Mouse (Mus musculus): ENCODE data around the gene Sgpp1. TPM values are rescaled to one million over a fixed set of nuclear protein-coding genes. Genes with fewer than 3 reads are reported as not detected.
A peak's percentile ranks its signal among the peaks of the same experiment; 100 is the strongest.

The Sgpp1 gene
- polyA plus RNA-seq, 1 experiment, result 2.5 TPM

GRCm38 (mm10) chr12:75678393-75678792, 57.1 kb downstream of the Sgpp1 start:
- Histone ChIP-seq H3K36me3 (replicated peaks; ENCODE audit: low read length) (peaks cover 22% of the 10 kb centered on the region), H3K27me3 (replicated peaks) (no peaks in the 10 kb centered on the region), H3K4me3 (replicated peaks) (no peak overlapping the region), H3K9me3 (peaks cover 9% of the 10 kb centered on the region), H3K4me1 (no peaks in the 10 kb centered on the region)
- TF ChIP-seq FLI1 (IDR thresholded peaks at IDR 0.05; ENCODE audit: low read length), result no peak
- no peak for TF ChIP-seq GATA1 (IDR thresholded peaks at IDR 0.05; ENCODE audit: borderline replicate concordance, low read length)

GRCm38 (mm10) chr12:75672630-75673029, 62.9 kb downstream of the Sgpp1 start:
- peaks cover 43% of the 10 kb centered on the region for H3K36me3 ChIP-seq (replicated peaks; ENCODE audit: low read length)
- no peaks in the 10 kb centered on the region for H3K27me3 ChIP-seq (replicated peaks)
- H3K4me3 ChIP-seq (replicated peaks), result no peak overlapping the region
- no peak for TF ChIP-seq FLI1 (IDR thresholded peaks at IDR 0.05; ENCODE audit: low read length)
- TF ChIP-seq GATA1 (IDR thresholded peaks at IDR 0.05; ENCODE audit: borderline replicate concordance, low read length), result no peak
- H3K4me1 ChIP-seq, result peaks cover 27% of the 10 kb centered on the region
- H3K9me3 ChIP-seq, result no peaks in the 10 kb centered on the region

GRCm38 (mm10) chr12:75671759-75672315, 63.7 kb downstream of the Sgpp1 start:
- H3K4me1 ChIP-seq, result peaks cover 27% of the 10 kb centered on the region
- H3K27me3 ChIP-seq (replicated peaks), result no peaks in the 10 kb centered on the region

GRCm38 (mm10) chr12:75670611-75671010, 64.9 kb downstream of the Sgpp1 start:
- H3K4me3 ChIP-seq (replicated peaks), result peak overlapping the region; percentile 100
- H3K27me3 ChIP-seq (replicated peaks), result no peaks in the 10 kb centered on the region
- TF ChIP-seq FLI1 (IDR thresholded peaks at IDR 0.05; ENCODE audit: low read length) (no peak), GATA1 (IDR thresholded peaks at IDR 0.05; ENCODE audit: borderline replicate concordance, low read length) (no peak)
- peaks cover 42% of the 10 kb centered on the region for H3K36me3 ChIP-seq (replicated peaks; ENCODE audit: low read length)
- peaks cover 35% of the 10 kb centered on the region for H3K4me1 ChIP-seq
- H3K9me3 ChIP-seq, result no peaks in the 10 kb centered on the region

More at GRCm38 (mm10) chr12:75671759-75672315, 63.7 kb downstream of the Sgpp1 start:
- Histone ChIP-seq H3K36me3 (replicated peaks; ENCODE audit: low read length) (peaks cover 43% of the 10 kb centered on the region), H3K9me3 (no peaks in the 10 kb centered on the region), H3K4me3 (replicated peaks) (no peak overlapping the region)
- TF ChIP-seq FLI1 (IDR thresholded peaks at IDR 0.05; ENCODE audit: low read length) (no peak), GATA1 (IDR thresholded peaks at IDR 0.05; ENCODE audit: borderline replicate concordance, low read length) (no peak)

- Histone ChIP-seq H3K4me1 (peaks cover 35% of the 10 kb centered on the region), H3K36me3 (replicated peaks; ENCODE audit: low read length) (peaks cover 30% of the 10 kb centered on the region), H3K27me3 (replicated peaks) (no peaks in the 10 kb centered on the region), H3K9me3 (no peaks in the 10 kb centered on the region), H3K4me3 (replicated peaks) (peak within 1 kb of the TSS; percentile 100)
- TF ChIP-seq GATA1 (IDR thresholded peaks at IDR 0.05; ENCODE audit: borderline replicate concordance, low read length), result no peak
- TF ChIP-seq FLI1 (IDR thresholded peaks at IDR 0.05; ENCODE audit: low read length), result peak; percentile 64
Observed at GRCm38 (mm10) chr12:75669258-75670106, 66.0 kb downstream of the Sgpp1 start, which contains the start of gene Wdr89. Gene Wdr89, minus strand, starts transcription at chr12:75669537.

GRCm38 (mm10) chr12:75668916-75669257, 66.6 kb downstream of the Sgpp1 start:
- Histone ChIP-seq H3K4me3 (replicated peaks) (peak overlapping the region; percentile 100), H3K36me3 (replicated peaks; ENCODE audit: low read length) (peaks cover 30% of the 10 kb centered on the region), H3K4me1 (peaks cover 35% of the 10 kb centered on the region), H3K27me3 (replicated peaks) (no peaks in the 10 kb centered on the region), H3K9me3 (no peaks in the 10 kb centered on the region)
- no peak for TF ChIP-seq GATA1 (IDR thresholded peaks at IDR 0.05; ENCODE audit: borderline replicate concordance, low read length)
- no peak for TF ChIP-seq FLI1 (IDR thresholded peaks at IDR 0.05; ENCODE audit: low read length)

GRCm38 (mm10) chr12:75668221-75668620, 67.3 kb downstream of the Sgpp1 start:
- Histone ChIP-seq H3K4me3 (replicated peaks) (peak overlapping the region; percentile 4), H3K36me3 (replicated peaks; ENCODE audit: low read length) (peaks cover 30% of the 10 kb centered on the region), H3K9me3 (no peaks in the 10 kb centered on the region), H3K27me3 (replicated peaks) (no peaks in the 10 kb centered on the region), H3K4me1 (peaks cover 39% of the 10 kb centered on the region)
- TF ChIP-seq FLI1 (IDR thresholded peaks at IDR 0.05; ENCODE audit: low read length), result no peak
- no peak for TF ChIP-seq GATA1 (IDR thresholded peaks at IDR 0.05; ENCODE audit: borderline replicate concordance, low read length)

- H3K4me3 ChIP-seq (replicated peaks), result no peak overlapping the region
- H3K4me1 ChIP-seq, result peaks cover 34% of the 10 kb centered on the region
- no peaks in the 10 kb centered on the region for H3K27me3 ChIP-seq (replicated peaks)
- TF ChIP-seq FLI1 (IDR thresholded peaks at IDR 0.05; ENCODE audit: low read length) (no peak), GATA1 (IDR thresholded peaks at IDR 0.05; ENCODE audit: borderline replicate concordance, low read length) (no peak)
- H3K9me3 ChIP-seq, result no peaks in the 10 kb centered on the region
- H3K36me3 ChIP-seq (replicated peaks; ENCODE audit: low read length), result peaks cover 21% of the 10 kb centered on the region
Observed at GRCm38 (mm10) chr12:75666939-75667338, 68.6 kb downstream of the Sgpp1 start.

GRCm38 (mm10) chr12:75664516-75664810, 71.1 kb downstream of the Sgpp1 start:
- peaks cover 13% of the 10 kb centered on the region for H3K36me3 ChIP-seq (replicated peaks; ENCODE audit: low read length)
- no peak for TF ChIP-seq GATA1 (IDR thresholded peaks at IDR 0.05; ENCODE audit: borderline replicate concordance, low read length)
- TF ChIP-seq FLI1 (IDR thresholded peaks at IDR 0.05; ENCODE audit: low read length), result no peak
- no peaks in the 10 kb centered on the region for H3K9me3 ChIP-seq
- H3K4me3 ChIP-seq (replicated peaks), result no peak overlapping the region
- peaks cover 32% of the 10 kb centered on the region for H3K4me1 ChIP-seq
- H3K27me3 ChIP-seq (replicated peaks), result no peaks in the 10 kb centered on the region

Other genes with a start within 250 kb of the Sgpp1 start
- 15.9 and 26.4 TPM in 2 replicates for gene Ppp2r5e, start 139.5 kb downstream of the Sgpp1 start, polyA plus RNA-seq (2012; ENCODE audit: insufficient read depth, low replicate concordance)
- 5.3 and 14.1 TPM in 2 replicates for gene Wdr89, start 66.2 kb downstream of the Sgpp1 start, polyA plus RNA-seq (2012; ENCODE audit: insufficient read depth, low replicate concordance)
- 0.61 and 0.78 TPM in 2 replicates for gene Syne2, start 82.4 kb upstream of the Sgpp1 start, polyA plus RNA-seq (2012; ENCODE audit: insufficient read depth, low replicate concordance)

Data from megakaryocyte, embryonic 14.5 days (primary cell).